Mouse (Mus musculus): ENCODE data around the gene Rnf43.

GRCm38 (mm10) chr11:87756251-87756820, 93.8 kb downstream of the Rnf43 start:
- TF ChIP-seq CTCF (IDR thresholded peaks at IDR 0.05; ENCODE audit: control insufficient read depth, insufficient read depth, insufficient read length) (no peak), MYOG (IDR thresholded peaks at IDR 0.05; ENCODE audit: control insufficient read depth, extremely low read depth, insufficient read length) (no peak), USF1 (IDR thresholded peaks at IDR 0.05; ENCODE audit: low read depth) (no peak)

Measured in C2C12 (cell line).